Mouse (Mus musculus): Measurements from ENCODE around the gene Nr5a1. TPM values are rescaled to one million over a fixed set of nuclear protein-coding genes. Genes with fewer than 3 reads are reported as not detected.

Nr5a1 gene
- polyA plus RNA-seq, 1 experiment from 2014 or later: not detected

DNA sequence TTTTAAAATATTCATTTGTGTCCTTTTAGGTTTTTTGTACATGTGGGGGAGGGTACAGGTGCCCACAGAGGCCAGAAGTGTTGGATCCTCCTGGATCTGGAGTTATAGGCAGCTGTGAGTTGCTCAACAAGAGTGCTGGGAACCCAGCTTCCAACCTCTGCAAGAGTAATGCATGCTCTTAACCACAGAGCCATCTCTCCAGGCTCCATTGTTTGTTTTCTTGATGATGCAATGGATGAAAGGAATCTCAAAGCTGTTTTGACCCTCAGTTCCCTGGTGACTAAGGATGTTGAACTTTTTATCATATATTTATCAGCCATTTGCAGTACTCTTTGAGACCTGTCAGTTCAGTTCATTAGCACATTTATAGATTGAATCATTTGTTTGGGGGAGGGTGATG, 35.4 kb downstream of the Nr5a1 start:
- Histone ChIP-seq H3K4me3 (ENCODE audit: low read depth, low read length) (no peak overlapping the region), H3K27me3 (ENCODE audit: control insufficient read depth, insufficient read depth, low read length) (no peaks in the 10 kb centered on the region), H3K4me1 (ENCODE audit: control insufficient read depth, insufficient read depth, low read length) (no peaks in the 10 kb centered on the region), H3K9me3 (ENCODE audit: control insufficient read depth, low read length) (no peaks in the 10 kb centered on the region), H3K9ac (ENCODE audit: low read length) (no peak overlapping the region), H3K27ac (replicated peaks; ENCODE audit: low read depth, low read length) (no peak overlapping the region), H3K36me3 (ENCODE audit: control insufficient read depth, insufficient read depth, low read length) (no peaks in the 10 kb centered on the region), H3K4me2 (ENCODE audit: low read depth, severe bottlenecking) (no peak overlapping the region)
- ATAC-seq (ENCODE audit: insufficient number of reproducible peaks, low FRiP score, low TSS enrichment, low read depth) (no peak), DNase-seq (ENCODE audit: low spot score) (no peak)

DNA sequence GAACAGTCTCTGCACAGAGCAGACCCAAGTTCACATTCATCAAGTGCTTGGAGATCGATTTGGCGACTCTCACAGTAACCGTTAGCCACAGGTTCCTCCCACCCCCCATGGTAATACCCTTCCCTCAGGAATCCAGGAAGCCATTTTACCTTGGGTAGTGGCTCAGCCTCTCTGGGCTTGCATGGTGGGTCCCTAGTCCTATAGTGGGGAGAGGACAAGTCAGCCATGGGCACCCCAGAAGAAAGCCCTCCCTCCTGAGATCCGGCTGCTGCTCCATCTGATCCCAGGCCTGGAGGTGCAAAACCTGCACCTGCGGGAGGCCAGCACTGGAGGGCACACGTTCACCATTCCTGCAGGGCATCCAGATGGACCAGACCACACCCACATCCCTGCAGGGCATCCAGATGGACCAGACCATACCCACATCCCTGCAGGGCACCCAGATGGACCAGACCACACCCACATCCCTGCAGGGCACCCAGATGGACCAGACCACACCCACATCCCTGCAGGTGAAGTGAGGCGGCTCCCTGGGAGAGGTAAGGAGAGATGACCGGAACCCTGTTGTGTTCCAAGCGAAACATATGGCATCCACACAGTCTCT, 38.9 kb downstream of the Nr5a1 start:
- no peak overlapping the region for H3K9ac ChIP-seq (ENCODE audit: low read length)
- no peak overlapping the region for H3K27ac ChIP-seq (replicated peaks; ENCODE audit: low read depth, low read length)
- no peaks in the 10 kb centered on the region for H3K27me3 ChIP-seq (ENCODE audit: control insufficient read depth, insufficient read depth, low read length)
- DNase-seq (ENCODE audit: low spot score) (peak; percentile 41), ATAC-seq (ENCODE audit: insufficient number of reproducible peaks, low FRiP score, low TSS enrichment, low read depth) (no peak)
- no peaks in the 10 kb centered on the region for H3K36me3 ChIP-seq (ENCODE audit: control insufficient read depth, insufficient read depth, low read length)
- no peak overlapping the region for H3K4me3 ChIP-seq (ENCODE audit: low read depth, low read length)
- no peaks in the 10 kb centered on the region for H3K4me1 ChIP-seq (ENCODE audit: control insufficient read depth, insufficient read depth, low read length)
- 56% methylated on average over 9 of the region's 9 CpGs for WGBS
- H3K4me2 ChIP-seq (ENCODE audit: low read depth, severe bottlenecking): no peak overlapping the region
- H3K9me3 ChIP-seq (ENCODE audit: control insufficient read depth, low read length): no peaks in the 10 kb centered on the region

DNA sequence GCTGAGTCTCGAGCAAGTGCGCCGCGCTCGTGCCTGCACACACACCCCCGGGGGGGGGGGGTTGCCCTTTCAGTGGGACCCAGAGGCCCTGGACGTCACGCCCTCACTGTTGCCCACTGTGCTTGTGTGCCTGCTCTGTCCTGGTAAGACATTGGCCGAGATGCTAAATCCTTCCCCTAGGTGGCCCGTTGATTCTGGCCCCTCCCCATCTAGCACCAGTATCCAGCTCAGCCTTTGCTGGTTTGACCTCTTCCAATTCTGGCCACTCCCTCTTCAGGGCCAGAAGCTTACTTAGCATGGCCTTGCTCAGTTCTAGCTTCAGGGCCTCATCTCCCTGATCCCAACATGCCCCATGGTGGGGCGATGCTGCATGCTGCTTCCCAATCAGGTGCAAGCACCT, 41.8 kb downstream of the Nr5a1 start:
- Histone ChIP-seq H3K4me3 (ENCODE audit: low read depth, low read length) (no peak overlapping the region), H3K36me3 (ENCODE audit: control insufficient read depth, insufficient read depth, low read length) (no peaks in the 10 kb centered on the region), H3K4me2 (ENCODE audit: low read depth, severe bottlenecking) (no peak overlapping the region), H3K27ac (replicated peaks; ENCODE audit: low read depth, low read length) (no peak overlapping the region), H3K27me3 (ENCODE audit: control insufficient read depth, insufficient read depth, low read length) (peaks cover 2% of the 10 kb centered on the region), H3K9ac (ENCODE audit: low read length) (no peak overlapping the region), H3K4me1 (ENCODE audit: control insufficient read depth, insufficient read depth, low read length) (0 out of 2 replicates have a peak, but pooled peaks cover 6% of the 10 kb centered on the region), H3K9me3 (ENCODE audit: control insufficient read depth, low read length) (no peaks in the 10 kb centered on the region)
- ATAC-seq (ENCODE audit: insufficient number of reproducible peaks, low FRiP score, low TSS enrichment, low read depth) (no peak), DNase-seq (ENCODE audit: low spot score) (no peak)
- 63% methylated on average over 11 of the region's 11 CpGs for WGBS

DNA sequence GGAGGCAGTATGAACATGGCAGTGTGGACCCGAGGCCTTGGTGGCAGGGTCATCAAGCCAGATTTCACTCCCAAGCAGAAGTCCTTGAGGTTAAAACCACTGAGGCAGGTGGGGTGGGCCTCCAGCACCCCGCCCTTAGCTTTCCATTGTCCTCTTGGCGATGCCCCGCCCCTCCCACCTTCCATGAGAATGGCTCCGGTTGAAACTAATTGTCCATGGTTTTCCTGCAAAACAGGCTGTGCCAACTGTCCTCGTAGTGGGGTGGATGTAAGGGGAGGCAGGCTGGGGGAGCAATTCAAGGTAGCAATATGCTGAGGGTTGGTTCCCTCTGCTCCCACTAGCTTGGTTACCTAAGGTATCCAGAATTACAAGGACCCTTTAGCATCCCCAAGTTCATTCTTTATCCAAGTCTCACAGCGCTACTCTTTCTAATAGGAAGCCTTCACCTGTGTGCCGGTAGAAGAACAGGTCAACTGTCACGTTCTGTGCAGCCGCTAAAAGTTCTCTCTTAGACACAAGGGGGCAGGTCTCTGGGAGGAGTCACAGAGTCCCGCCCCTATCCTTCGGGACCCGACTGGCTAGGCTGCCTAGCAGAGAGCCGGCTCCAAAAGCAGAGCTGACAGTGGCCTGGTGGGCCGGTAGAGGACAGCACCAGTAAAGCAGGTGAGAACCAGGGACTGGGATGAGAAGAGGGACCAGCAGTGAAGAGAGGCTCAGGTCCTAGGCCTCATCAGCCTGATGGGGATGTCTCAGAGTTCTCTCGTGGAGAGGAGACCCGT, 45.4 kb downstream of the Nr5a1 start:
- Histone ChIP-seq H3K4me2 (ENCODE audit: low read depth, severe bottlenecking) (peak overlapping the region; percentile 36; the same call in 1 of the 2 replicates), H3K27me3 (ENCODE audit: control insufficient read depth, insufficient read depth, low read length) (peaks cover 2% of the 10 kb centered on the region), H3K4me3 (ENCODE audit: low read depth, low read length) (no peak overlapping the region), H3K9me3 (ENCODE audit: control insufficient read depth, low read length) (no peaks in the 10 kb centered on the region), H3K4me1 (ENCODE audit: control insufficient read depth, insufficient read depth, low read length) (0 out of 2 replicates have a peak, but pooled peaks cover 6% of the 10 kb centered on the region), H3K27ac (replicated peaks; ENCODE audit: low read depth, low read length) (no peak overlapping the region), H3K36me3 (ENCODE audit: control insufficient read depth, insufficient read depth, low read length) (no peaks in the 10 kb centered on the region), H3K9ac (ENCODE audit: low read length) (no peak overlapping the region)
- ATAC-seq (ENCODE audit: insufficient number of reproducible peaks, low FRiP score, low TSS enrichment, low read depth) (peak; percentile 75; the same call in 1 of the 2 replicates), DNase-seq (ENCODE audit: low spot score) (peak; percentile 62)
- WGBS: 11% methylated on average over 17 of the region's 17 CpGs

DNA sequence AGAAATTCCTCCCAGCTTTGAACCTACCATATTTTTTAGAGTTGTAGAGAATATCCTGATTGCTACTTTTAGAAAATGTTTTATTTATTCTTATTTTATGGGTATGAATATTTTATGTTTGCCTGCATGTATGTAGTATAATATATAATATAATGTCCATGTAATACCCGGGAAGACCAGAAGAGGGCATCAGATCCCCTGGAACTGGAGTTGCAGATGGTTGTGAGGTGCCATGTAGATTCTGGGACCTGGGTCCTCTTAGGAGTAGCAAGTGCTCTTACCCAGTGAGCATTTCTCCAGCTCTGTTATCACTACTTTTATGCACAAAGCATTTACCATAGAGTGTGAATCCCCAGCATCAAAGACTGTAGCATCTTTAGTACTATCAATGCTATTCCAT, 52.9 kb downstream of the Nr5a1 start:
- no peaks in the 10 kb centered on the region for H3K36me3 ChIP-seq (ENCODE audit: control insufficient read depth, insufficient read depth, low read length)
- H3K9me3 ChIP-seq (ENCODE audit: control insufficient read depth, low read length): no peaks in the 10 kb centered on the region
- H3K4me2 ChIP-seq (ENCODE audit: low read depth, severe bottlenecking): no peak overlapping the region
- no peak for DNase-seq (ENCODE audit: low spot score)
- H3K9ac ChIP-seq (ENCODE audit: low read length): no peak overlapping the region
- WGBS: 3% methylated on average over 1 of the region's 1 CpGs
- no peak overlapping the region for H3K4me3 ChIP-seq (ENCODE audit: low read depth, low read length)
- no peaks in the 10 kb centered on the region for H3K27me3 ChIP-seq (ENCODE audit: control insufficient read depth, insufficient read depth, low read length)
- ATAC-seq (ENCODE audit: insufficient number of reproducible peaks, low FRiP score, low TSS enrichment, low read depth): no peak
- no peaks in the 10 kb centered on the region for H3K4me1 ChIP-seq (ENCODE audit: control insufficient read depth, insufficient read depth, low read length)
- no peak overlapping the region for H3K27ac ChIP-seq (replicated peaks; ENCODE audit: low read depth, low read length)

DNA sequence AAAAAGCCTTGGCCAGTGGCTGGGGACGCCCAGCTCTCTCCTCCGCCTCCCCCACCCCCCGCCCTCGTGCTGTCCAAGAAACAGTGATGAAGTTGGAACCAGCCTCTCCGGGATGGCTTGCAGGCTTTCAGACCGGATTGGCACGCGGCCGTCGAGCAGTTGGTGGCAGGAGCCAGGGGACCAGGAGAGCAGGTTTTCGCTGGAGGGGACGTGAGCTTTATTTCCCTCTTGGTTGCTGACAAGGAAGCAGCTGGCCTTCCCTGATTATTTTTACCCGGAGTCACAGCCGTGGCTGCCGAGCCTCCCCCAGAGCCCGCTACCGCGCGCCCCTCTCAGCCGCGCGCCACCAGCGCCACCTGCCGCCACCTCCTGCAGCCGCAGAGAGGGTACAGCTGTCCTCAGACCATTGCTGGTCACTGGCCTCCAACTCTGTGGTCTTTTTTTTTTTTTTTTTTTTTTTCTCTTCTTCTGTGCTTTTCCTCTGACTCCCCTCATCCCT, 56.0 kb downstream of the Nr5a1 start:
- DNase-seq (ENCODE audit: low spot score) (peak; percentile 89), ATAC-seq (ENCODE audit: insufficient number of reproducible peaks, low FRiP score, low TSS enrichment, low read depth) (peak; percentile 87; the same call in 1 of the 2 replicates)
- Histone ChIP-seq H3K4me3 (ENCODE audit: low read depth, low read length) (peak overlapping the region; percentile 26; the same call in 1 of the 2 replicates), H3K27ac (replicated peaks; ENCODE audit: low read depth, low read length) (no peak overlapping the region), H3K4me2 (ENCODE audit: low read depth, severe bottlenecking) (peak overlapping the region; percentile 67), H3K9ac (ENCODE audit: low read length) (peak overlapping the region; percentile 50; the same call in 1 of the 2 replicates), H3K9me3 (ENCODE audit: control insufficient read depth, low read length) (no peaks in the 10 kb centered on the region), H3K4me1 (ENCODE audit: control insufficient read depth, insufficient read depth, low read length) (no peaks in the 10 kb centered on the region), H3K27me3 (ENCODE audit: control insufficient read depth, insufficient read depth, low read length) (no peaks in the 10 kb centered on the region), H3K36me3 (ENCODE audit: control insufficient read depth, insufficient read depth, low read length) (no peaks in the 10 kb centered on the region)
- WGBS: under 1% methylated on average over 25 of the region's 25 CpGs

DNA sequence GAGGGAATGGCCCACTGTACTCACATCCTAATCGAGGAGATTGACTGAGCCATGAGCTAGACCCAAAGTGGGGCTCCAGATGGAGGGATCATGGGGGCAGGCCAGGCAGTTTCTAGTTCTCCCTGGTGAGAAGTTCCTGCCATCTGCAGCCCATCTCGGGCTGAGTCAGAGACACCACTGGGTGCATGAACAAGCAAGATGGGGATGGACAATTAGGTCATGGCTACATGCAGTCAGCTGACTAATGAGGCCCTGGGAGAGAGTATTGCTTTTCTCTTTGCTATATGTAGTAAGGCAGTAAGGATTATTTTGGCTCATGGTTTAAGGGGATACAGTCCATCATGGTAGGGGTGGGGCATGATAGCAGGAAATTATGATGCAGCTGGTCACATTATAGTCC, 60.6 kb downstream of the Nr5a1 start:
- Histone ChIP-seq H3K4me3 (ENCODE audit: low read depth, low read length) (no peak overlapping the region), H3K27ac (replicated peaks; ENCODE audit: low read depth, low read length) (no peak overlapping the region), H3K4me1 (ENCODE audit: control insufficient read depth, insufficient read depth, low read length) (peaks cover 5% of the 10 kb centered on the region; the same call in 1 of the 2 replicates), H3K9me3 (ENCODE audit: control insufficient read depth, low read length) (no peaks in the 10 kb centered on the region), H3K4me2 (ENCODE audit: low read depth, severe bottlenecking) (no peak overlapping the region), H3K36me3 (ENCODE audit: control insufficient read depth, insufficient read depth, low read length) (no peaks in the 10 kb centered on the region), H3K9ac (ENCODE audit: low read length) (no peak overlapping the region), H3K27me3 (ENCODE audit: control insufficient read depth, insufficient read depth, low read length) (no peaks in the 10 kb centered on the region)
- WGBS: 84% methylated on average over 2 of the region's 2 CpGs
- DNase-seq (ENCODE audit: low spot score) (no peak), ATAC-seq (ENCODE audit: insufficient number of reproducible peaks, low FRiP score, low TSS enrichment, low read depth) (no peak)

DNA sequence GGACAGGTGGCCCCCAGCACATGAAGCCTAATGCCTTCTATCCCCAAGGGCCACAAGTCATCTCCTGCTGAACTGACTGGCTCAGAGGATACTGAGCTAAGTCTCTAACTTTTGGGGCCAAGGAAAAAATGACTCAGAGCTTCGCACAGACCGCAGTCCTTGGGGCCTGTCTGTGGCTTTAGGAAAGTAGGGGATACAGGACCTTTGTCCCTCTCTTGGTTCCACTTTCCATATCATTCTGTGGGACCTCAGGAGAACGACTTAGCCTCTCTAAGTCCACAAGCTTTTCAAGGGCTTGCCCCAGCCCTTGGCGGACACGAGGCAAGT, 61.1 kb downstream of the Nr5a1 start:
- Histone ChIP-seq H3K9ac (ENCODE audit: low read length) (no peak overlapping the region), H3K27me3 (ENCODE audit: control insufficient read depth, insufficient read depth, low read length) (no peaks in the 10 kb centered on the region), H3K36me3 (ENCODE audit: control insufficient read depth, insufficient read depth, low read length) (no peaks in the 10 kb centered on the region), H3K4me3 (ENCODE audit: low read depth, low read length) (no peak overlapping the region), H3K4me1 (ENCODE audit: control insufficient read depth, insufficient read depth, low read length) (peaks cover 5% of the 10 kb centered on the region; the same call in 1 of the 2 replicates), H3K4me2 (ENCODE audit: low read depth, severe bottlenecking) (no peak overlapping the region), H3K9me3 (ENCODE audit: control insufficient read depth, low read length) (no peaks in the 10 kb centered on the region), H3K27ac (replicated peaks; ENCODE audit: low read depth, low read length) (no peak overlapping the region)
- ATAC-seq (ENCODE audit: insufficient number of reproducible peaks, low FRiP score, low TSS enrichment, low read depth) (no peak), DNase-seq (ENCODE audit: low spot score) (no peak)
- 83% methylated on average over 5 of the region's 5 CpGs for WGBS
